Mouse (Mus musculus): ENCODE data around the gene Dchs2. TPM values are rescaled to one million over a fixed set of nuclear protein-coding genes. Genes with fewer than 3 reads are reported as not detected.

The Dchs2 gene
- total RNA-seq, 2 experiments from 2014 or later, result 7.0 to 8.6 TPM

GRCm38 (mm10) chr3:83148508-83148907, 20.8 kb downstream of the Dchs2 start:
- no peak for DNase-seq

GRCm38 (mm10) chr3:83155600-83155999, 27.9 kb downstream of the Dchs2 start:
- DNase-seq, result no peak

GRCm38 (mm10) chr3:83156165-83156564, 28.4 kb downstream of the Dchs2 start:
- no peak for DNase-seq

- DNase-seq, result no peak
Observed at GRCm38 (mm10) chr3:83161542-83162231, 33.9 kb downstream of the Dchs2 start.

GRCm38 (mm10) chr3:83163676-83164075, 35.9 kb downstream of the Dchs2 start:
- DNase-seq, result no peak

GRCm38 (mm10) chr3:83185527-83185926, 57.8 kb downstream of the Dchs2 start:
- DNase-seq, result no peak

GRCm38 (mm10) chr3:83191271-83191670, 63.5 kb downstream of the Dchs2 start:
- no peak for DNase-seq

GRCm38 (mm10) chr3:83192401-83192800, 64.7 kb downstream of the Dchs2 start:
- DNase-seq, result no peak

- no peak for DNase-seq
Observed at GRCm38 (mm10) chr3:83194911-83195310, 67.2 kb downstream of the Dchs2 start.

GRCm38 (mm10) chr3:83201286-83201980, 73.7 kb downstream of the Dchs2 start:
- no peak for DNase-seq

- no peak for DNase-seq
Observed at GRCm38 (mm10) chr3:83205073-83205668, 77.4 kb downstream of the Dchs2 start.

- no peak for DNase-seq
Observed at GRCm38 (mm10) chr3:83209646-83210045, 81.9 kb downstream of the Dchs2 start.

- DNase-seq, result no peak
Observed at GRCm38 (mm10) chr3:83210210-83210609, 82.5 kb downstream of the Dchs2 start.

- DNase-seq, result no peak
Observed at GRCm38 (mm10) chr3:83211939-83212338, 84.2 kb downstream of the Dchs2 start.

GRCm38 (mm10) chr3:83212578-83212977, 84.8 kb downstream of the Dchs2 start:
- no peak for DNase-seq

GRCm38 (mm10) chr3:83218059-83218458, 90.3 kb downstream of the Dchs2 start:
- no peak for DNase-seq

GRCm38 (mm10) chr3:83220101-83220500, 92.4 kb downstream of the Dchs2 start:
- no peak for DNase-seq

GRCm38 (mm10) chr3:83222125-83222524, 94.4 kb downstream of the Dchs2 start:
- DNase-seq, result no peak

GRCm38 (mm10) chr3:83228383-83228782, 100.6 kb downstream of the Dchs2 start:
- DNase-seq, result no peak

GRCm38 (mm10) chr3:83230326-83230725, 102.6 kb downstream of the Dchs2 start:
- no peak for DNase-seq

- no peak for DNase-seq
Observed at GRCm38 (mm10) chr3:83234457-83234856, 106.7 kb downstream of the Dchs2 start.

- DNase-seq, result no peak
Observed at GRCm38 (mm10) chr3:83235061-83235460, 107.3 kb downstream of the Dchs2 start.

GRCm38 (mm10) chr3:83246536-83246935, 118.8 kb downstream of the Dchs2 start:
- no peak for DNase-seq

Measured in gastrocnemius, postnatal 10 days (tissue).